Mouse (Mus musculus) heart, embryonic 15.5 days (tissue): ENCODE data around the gene Sgpp1. TPM values are rescaled to one million over a fixed set of nuclear protein-coding genes. Genes with fewer than 3 reads are reported as not detected.

Experiments
- ATAC-seq: fragments of 200-750 bp; cut with Nextera tagmentation; replicated peaks from 2 replicates; pipeline ENCODE4 v1.8.0; 2017; ENCODE audit warnings: low read depth, moderate TSS enrichment; ENCODE audit not compliant: insufficient number of reproducible peaks, insufficient read depth, low FRiP score
- H3K27ac ChIP-seq: fragments of 300-500 bp; sonication (generic); 2 replicates; pipeline ENCODE4 v1.5.1; 2015; ENCODE audit warnings: mild to moderate bottlenecking, inconsistent platforms
- H3K27me3 ChIP-seq: fragments of 300-500 bp; sonication (generic); 2 replicates; pipeline ENCODE4 v1.6.1; 2015; ENCODE audit warnings: inconsistent platforms
- H3K36me3 ChIP-seq: fragments of 300-500 bp; sonication (generic); 2 replicates; pipeline ENCODE4 v1.6.1; 2015; ENCODE audit warnings: mild to moderate bottlenecking, inconsistent platforms
- H3K4me1 ChIP-seq: fragments of 300-500 bp; sonication (generic); replicated peaks from 2 replicates; pipeline ENCODE4 v1.6.1; 2015; ENCODE audit warnings: inconsistent platforms
- H3K4me2 ChIP-seq: fragments of 300-500 bp; sonication (generic); 2 replicates; pipeline ENCODE4 v1.6.1; 2015; ENCODE audit warnings: inconsistent platforms, mild to moderate bottlenecking, moderate library complexity
- H3K4me3 ChIP-seq: fragments of 300-500 bp; sonication (generic); 2 replicates; pipeline ENCODE4 v1.5.1; 2015; ENCODE audit warnings: mild to moderate bottlenecking, inconsistent platforms
- H3K9ac ChIP-seq: fragments of 300-500 bp; sonication (generic); 2 replicates; pipeline ENCODE4 v1.6.1; 2015; ENCODE audit warnings: mild to moderate bottlenecking, inconsistent platforms
- H3K9me3 ChIP-seq: fragments of 300-500 bp; sonication (generic); replicated peaks from 2 replicates; pipeline ENCODE4 v1.6.1; 2016; ENCODE audit warnings: inconsistent platforms
- WGBS: fragments of 180-500 bp; shearing (Covaris S2); methylation state at CpG from one replicate; pipeline ENCODE4 v1.1.7; 2015; ENCODE audit warnings: mixed read lengths; 5-methylcytosine and 5-hydroxymethylcytosine counted together
- polyA plus RNA-seq: library from polyadenylated mRNA; unstranded; fragments of >200 nt; fragmentation: Nextera tagmentation; extraction: Ambion mirVana; gene quantifications from 2 replicates; pipeline ENCODE4 v1.2.1, GENCODE M21; 2015

Sgpp1 gene
- 13.8 and 17.5 TPM in 2 replicates for polyA plus RNA-seq

- H3K36me3 ChIP-seq: no peaks in the 10 kb centered on the region
- H3K9me3 ChIP-seq: no peaks in the 10 kb centered on the region
- peak; percentile 90 for ATAC-seq
- H3K27me3 ChIP-seq: no peaks in the 10 kb centered on the region
- peak within 1 kb of the TSS; percentile 79 for H3K27ac ChIP-seq
- H3K9ac ChIP-seq: peak within 1 kb of the TSS; percentile 78
- peak within 1 kb of the TSS; percentile 96 for H3K4me2 ChIP-seq
- peaks cover 10% of the 10 kb centered on the region for H3K4me1 ChIP-seq
- WGBS: 1% methylated on average over 105 of the region's 105 CpGs
- peak within 1 kb of the TSS; percentile 92 for H3K4me3 ChIP-seq
Measured at GRCm38 (mm10) chr12:75735246-75736200, at the start of gene Sgpp1. TSS of gene Sgpp1 (minus strand) at chr12:75735729.

- WGBS: 82% methylated on average over 2 of the region's 2 CpGs
- no peak overlapping the region for H3K4me2 ChIP-seq
- no peak overlapping the region for H3K4me3 ChIP-seq
- ATAC-seq: no peak
- no peaks in the 10 kb centered on the region for H3K36me3 ChIP-seq
- H3K27me3 ChIP-seq: no peaks in the 10 kb centered on the region
- no peaks in the 10 kb centered on the region for H3K4me1 ChIP-seq
- no peaks in the 10 kb centered on the region for H3K9me3 ChIP-seq
- no peak overlapping the region for H3K9ac ChIP-seq
- no peak overlapping the region for H3K27ac ChIP-seq
Measured at GRCm38 (mm10) chr12:75784271-75784751, 48.8 kb upstream of the Sgpp1 start.

- ATAC-seq: no peak
- no peak overlapping the region for H3K4me2 ChIP-seq
- no peaks in the 10 kb centered on the region for H3K27me3 ChIP-seq
- no peak overlapping the region for H3K27ac ChIP-seq
- no peaks in the 10 kb centered on the region for H3K36me3 ChIP-seq
- H3K9ac ChIP-seq: no peak overlapping the region
- no peaks in the 10 kb centered on the region for H3K9me3 ChIP-seq
- 60% methylated on average over 7 of the region's 7 CpGs for WGBS
- H3K4me3 ChIP-seq: no peak overlapping the region
- no peaks in the 10 kb centered on the region for H3K4me1 ChIP-seq
Measured at GRCm38 (mm10) chr12:75781995-75782394, 46.5 kb upstream of the Sgpp1 start.

GRCm38 (mm10) chr12:75781445-75781844 is 45.9 kb upstream of the Sgpp1 start:
- Histone ChIP-seq H3K4me3 (no peak overlapping the region), H3K9me3 (no peaks in the 10 kb centered on the region), H3K4me1 (no peaks in the 10 kb centered on the region), H3K4me2 (no peak overlapping the region), H3K36me3 (no peaks in the 10 kb centered on the region), H3K27ac (no peak overlapping the region), H3K9ac (no peak overlapping the region), H3K27me3 (no peaks in the 10 kb centered on the region)
- no peak for ATAC-seq

DNA sequence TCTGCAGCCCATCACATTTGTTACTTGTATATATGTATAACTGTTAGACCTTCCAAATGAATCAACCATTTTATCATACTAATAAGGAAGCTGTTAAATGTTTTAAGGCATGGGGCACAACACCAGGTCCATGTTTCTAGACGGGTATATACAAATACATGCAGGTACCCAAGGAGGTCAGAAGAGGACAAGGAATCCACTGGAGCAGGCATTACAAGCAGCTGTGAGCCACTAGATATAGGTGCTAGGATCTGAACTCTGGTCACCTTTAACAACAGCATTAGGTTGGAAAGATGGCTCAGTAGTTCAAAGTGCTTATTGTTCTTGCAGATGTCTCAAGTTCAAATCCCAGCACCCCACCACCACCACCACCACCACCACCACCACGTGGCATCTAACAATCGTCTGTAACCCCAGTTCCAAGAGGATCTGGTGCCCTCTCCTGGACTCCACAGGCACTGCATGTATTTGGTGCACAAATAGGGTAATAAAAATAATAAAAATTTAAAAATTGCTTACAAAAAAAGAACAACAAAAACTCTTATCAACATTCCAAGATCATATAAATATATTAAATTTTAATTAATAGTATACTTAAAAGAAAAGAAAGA is 37.0 kb upstream of the Sgpp1 start:
- Histone ChIP-seq H3K4me2 (no peak overlapping the region), H3K4me3 (no peak overlapping the region), H3K9ac (no peak overlapping the region), H3K4me1 (no peaks in the 10 kb centered on the region; the same call in 1 of the 2 replicates), H3K36me3 (no peaks in the 10 kb centered on the region), H3K27me3 (no peaks in the 10 kb centered on the region), H3K27ac (no peak overlapping the region), H3K9me3 (no peaks in the 10 kb centered on the region)
- ATAC-seq: no peak
- WGBS: 23% methylated on average over 3 of the region's 3 CpGs

DNA sequence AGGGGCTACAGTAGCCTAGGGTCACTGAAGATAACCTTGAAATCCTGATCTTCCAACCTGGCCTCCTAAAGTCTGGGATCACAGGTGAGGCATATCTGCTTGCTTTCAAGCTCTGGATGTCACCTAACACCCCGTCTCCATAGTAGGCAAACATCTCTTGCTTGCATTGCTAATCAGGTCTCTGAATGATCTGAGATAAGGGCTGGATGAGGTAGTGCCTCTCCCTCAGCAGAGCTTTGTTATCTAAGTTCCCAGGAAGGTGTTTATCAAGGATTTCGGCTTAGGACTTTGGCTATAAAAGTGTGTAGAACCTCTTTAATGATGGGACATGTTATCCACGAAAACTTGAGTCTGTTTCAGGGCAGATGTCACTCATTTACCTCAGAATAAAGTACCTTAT is 35.9 kb upstream of the Sgpp1 start:
- Histone ChIP-seq H3K36me3 (no peaks in the 10 kb centered on the region), H3K9me3 (no peaks in the 10 kb centered on the region), H3K4me2 (no peak overlapping the region), H3K4me1 (peaks cover 7% of the 10 kb centered on the region), H3K9ac (no peak overlapping the region), H3K27me3 (no peaks in the 10 kb centered on the region), H3K27ac (no peak overlapping the region), H3K4me3 (no peak overlapping the region)
- ATAC-seq: no peak
- WGBS: 22% methylated on average over 3 of the region's 3 CpGs

GRCm38 (mm10) chr12:75766885-75767317 is 31.4 kb upstream of the Sgpp1 start:
- Histone ChIP-seq H3K4me1 (peaks cover 16% of the 10 kb centered on the region), H3K4me3 (no peak overlapping the region), H3K9ac (no peak overlapping the region), H3K36me3 (no peaks in the 10 kb centered on the region), H3K27me3 (no peaks in the 10 kb centered on the region), H3K4me2 (no peak overlapping the region; the same call in 1 of the 2 replicates), H3K9me3 (no peaks in the 10 kb centered on the region), H3K27ac (peak overlapping the region; percentile 63; the same call in 1 of the 2 replicates)
- ATAC-seq: peak; percentile 27; the same call in 1 of the 2 replicates
- WGBS: 59% methylated on average over 8 of the region's 8 CpGs

- H3K4me3 ChIP-seq: no peak overlapping the region
- H3K27ac ChIP-seq: peak overlapping the region; percentile 63; the same call in 1 of the 2 replicates
- ATAC-seq: no peak
- H3K36me3 ChIP-seq: no peaks in the 10 kb centered on the region
- H3K9me3 ChIP-seq: no peaks in the 10 kb centered on the region
- H3K4me2 ChIP-seq: 0 out of 2 replicates have a peak overlapping the region, but pooled peaks have one; percentile 16
- no peaks in the 10 kb centered on the region for H3K27me3 ChIP-seq
- peaks cover 16% of the 10 kb centered on the region for H3K4me1 ChIP-seq
- H3K9ac ChIP-seq: no peak overlapping the region
- WGBS: 53% methylated on average over 6 of the region's 6 CpGs
Measured at GRCm38 (mm10) chr12:75766395-75766794, 30.9 kb upstream of the Sgpp1 start.

DNA sequence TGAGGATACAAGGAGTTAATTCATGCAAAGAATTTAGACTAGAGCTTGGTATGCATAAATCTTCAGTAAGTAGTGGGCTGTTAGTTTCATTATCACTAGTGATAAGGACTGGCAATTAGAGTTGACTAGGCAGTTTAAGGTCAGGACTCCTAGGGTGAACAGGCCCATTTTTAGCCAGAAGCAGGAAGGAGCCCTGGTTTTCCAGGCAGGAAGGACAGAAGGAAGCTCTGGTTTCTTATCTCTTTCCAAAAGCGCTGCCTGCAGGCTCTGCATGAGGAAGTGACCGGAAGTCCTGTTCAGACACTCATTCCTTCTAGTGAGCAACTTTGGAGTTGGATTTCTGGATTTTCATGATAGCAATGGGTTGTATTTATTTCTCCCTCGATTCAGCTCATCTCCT is 30.2 kb upstream of the Sgpp1 start:
- peak overlapping the region; percentile 16; the same call in 1 of the 2 replicates for H3K4me2 ChIP-seq
- ATAC-seq: no peak
- H3K4me1 ChIP-seq: peaks cover 16% of the 10 kb centered on the region
- WGBS: 26% methylated on average over 3 of the region's 3 CpGs
- no peak overlapping the region for H3K4me3 ChIP-seq
- peak overlapping the region; percentile 63 for H3K27ac ChIP-seq
- no peaks in the 10 kb centered on the region for H3K36me3 ChIP-seq
- no peaks in the 10 kb centered on the region for H3K27me3 ChIP-seq
- H3K9ac ChIP-seq: no peak overlapping the region
- no peaks in the 10 kb centered on the region for H3K9me3 ChIP-seq

DNA sequence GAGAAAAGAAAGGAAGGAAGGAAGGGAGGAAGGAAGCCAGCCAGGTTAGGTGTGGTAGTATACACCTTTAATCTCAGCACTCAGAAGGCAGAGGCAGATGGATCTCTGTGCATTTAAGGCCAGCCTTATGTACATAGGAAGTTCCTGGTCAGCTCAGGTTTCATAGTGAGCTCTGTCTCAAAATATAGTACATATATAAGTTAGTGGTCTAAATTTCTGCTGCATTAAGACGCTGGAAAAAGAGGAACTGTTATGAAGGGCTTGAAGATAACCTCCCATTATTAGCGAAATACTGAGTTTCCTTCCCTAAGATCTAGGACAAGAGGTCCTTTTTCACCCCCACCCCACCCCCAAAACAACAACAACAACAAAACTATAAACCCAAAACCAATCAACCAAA is 20.9 kb upstream of the Sgpp1 start:
- H3K27ac ChIP-seq: no peak overlapping the region
- WGBS: 74% methylated on average over 2 of the region's 2 CpGs
- no peaks in the 10 kb centered on the region for H3K36me3 ChIP-seq
- H3K4me2 ChIP-seq: no peak overlapping the region
- H3K27me3 ChIP-seq: no peaks in the 10 kb centered on the region
- ATAC-seq: no peak
- H3K4me3 ChIP-seq: no peak overlapping the region
- H3K9ac ChIP-seq: no peak overlapping the region
- peaks cover 18% of the 10 kb centered on the region for H3K4me1 ChIP-seq
- no peaks in the 10 kb centered on the region for H3K9me3 ChIP-seq

GRCm38 (mm10) chr12:75753730-75754129 is 18.2 kb upstream of the Sgpp1 start:
- ATAC-seq: no peak
- Histone ChIP-seq H3K27me3 (no peaks in the 10 kb centered on the region), H3K9ac (no peak overlapping the region), H3K9me3 (no peaks in the 10 kb centered on the region), H3K4me2 (no peak overlapping the region), H3K36me3 (no peaks in the 10 kb centered on the region), H3K4me3 (no peak overlapping the region), H3K27ac (no peak overlapping the region), H3K4me1 (peaks cover 12% of the 10 kb centered on the region)
- 83% methylated on average over 8 of the region's 8 CpGs for WGBS
